Mouse (Mus musculus) kidney, embryonic 15.5 days (tissue): ENCODE results near the gene Amdhd1. TPM values are rescaled to one million over a fixed set of nuclear protein-coding genes. Genes with fewer than 3 reads are reported as not detected.

Source experiments
- ATAC-seq: fragments of 200-750 bp; cut with Nextera tagmentation; replicated peaks from 2 replicates; pipeline ENCODE4 v1.8.0; 2017; ENCODE audit warnings: moderate TSS enrichment; ENCODE audit not compliant: low FRiP score
- H3K27ac ChIP-seq: fragments of 300-500 bp; sonication (generic); 2 replicates; pipeline ENCODE4 v1.5.1; 2015; ENCODE audit warnings: mild to moderate bottlenecking, inconsistent platforms
- H3K27me3 ChIP-seq: fragments of 300-500 bp; sonication (generic); 2 replicates; pipeline ENCODE4 v1.6.1; 2015; ENCODE audit warnings: inconsistent platforms
- H3K36me3 ChIP-seq: fragments of 300-500 bp; sonication (generic); 2 replicates; pipeline ENCODE4 v1.6.1; 2015; ENCODE audit warnings: inconsistent platforms
- H3K4me1 ChIP-seq: fragments of 300-500 bp; sonication (generic); 2 replicates; pipeline ENCODE4 v1.6.1; 2015; ENCODE audit warnings: inconsistent platforms
- H3K4me2 ChIP-seq: fragments of 300-500 bp; sonication (generic); 2 replicates; pipeline ENCODE4 v1.6.1; 2015; ENCODE audit warnings: moderate library complexity, mild to moderate bottlenecking, inconsistent platforms
- H3K4me3 ChIP-seq: fragments of 300-500 bp; sonication (generic); replicated peaks from 2 replicates; pipeline ENCODE4 v1.5.1; 2015; ENCODE audit warnings: mild to moderate bottlenecking, inconsistent platforms
- H3K9ac ChIP-seq: fragments of 300-500 bp; sonication (generic); 2 replicates; pipeline ENCODE4 v1.6.1; 2015; ENCODE audit warnings: mild to moderate bottlenecking, inconsistent platforms
- H3K9me3 ChIP-seq: fragments of 300-500 bp; sonication (generic); replicated peaks from 2 replicates; pipeline ENCODE4 v1.6.1; 2016; ENCODE audit warnings: inconsistent platforms
- whole genome bisulfite sequencing: fragments of 180-500 bp; shearing (Covaris S2); methylation state at CpG from one replicate; pipeline ENCODE4 v1.1.7; 2015; ENCODE audit warnings: mixed read lengths; 5-methylcytosine and 5-hydroxymethylcytosine counted together
- polyA plus RNA-seq: library from polyadenylated mRNA; unstranded; fragments of >200 nt; fragmentation: Nextera tagmentation; extraction: Ambion mirVana; gene quantifications from 2 replicates; pipeline ENCODE4 v1.2.1, GENCODE M21; 2015

Gene Amdhd1
- polyA plus RNA-seq, 1 experiment from 2014 or later, result 1.1 TPM

- peaks cover 7% of the 10 kb centered on the region for H3K4me1 ChIP-seq
- 11% methylated on average over 10 of the region's 10 CpGs for WGBS
- H3K4me2 ChIP-seq, result peak overlapping the region; percentile 32; the same call in 1 of the 2 replicates
- no peak overlapping the region for H3K4me3 ChIP-seq
- no peaks in the 10 kb centered on the region for H3K27me3 ChIP-seq
- no peak overlapping the region for H3K27ac ChIP-seq
- H3K9ac ChIP-seq, result no peak overlapping the region
- ATAC-seq, result no peak
- H3K9me3 ChIP-seq, result no peaks in the 10 kb centered on the region
- no peaks in the 10 kb centered on the region for H3K36me3 ChIP-seq
Measured at GRCm38 (mm10) chr10:93500864-93501263, 39.0 kb downstream of the Amdhd1 start.

DNA sequence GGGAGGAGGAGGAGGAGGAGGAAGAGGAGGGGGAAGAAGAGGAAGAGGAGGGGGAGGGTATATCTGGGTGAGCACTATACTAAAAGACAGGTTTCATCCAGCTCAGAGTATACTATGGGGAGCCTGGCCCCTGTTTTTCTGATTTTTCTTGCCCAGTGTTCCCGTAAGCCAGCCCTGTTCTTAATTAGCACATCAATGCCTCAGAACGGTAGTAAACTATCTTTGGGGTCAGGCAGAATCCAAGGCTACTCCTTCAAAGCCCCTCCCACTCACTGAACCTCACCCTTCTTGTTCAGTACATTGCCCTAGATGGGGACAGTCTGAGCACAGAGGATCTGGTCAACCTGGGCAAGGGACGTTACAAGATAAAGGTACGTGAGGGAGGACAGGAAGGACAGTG, 49.4 kb downstream of the Amdhd1 start:
- no peaks in the 10 kb centered on the region for H3K9me3 ChIP-seq
- ATAC-seq, result 0 out of 2 replicates have a peak, but pooled peaks have one; percentile 26

DNA sequence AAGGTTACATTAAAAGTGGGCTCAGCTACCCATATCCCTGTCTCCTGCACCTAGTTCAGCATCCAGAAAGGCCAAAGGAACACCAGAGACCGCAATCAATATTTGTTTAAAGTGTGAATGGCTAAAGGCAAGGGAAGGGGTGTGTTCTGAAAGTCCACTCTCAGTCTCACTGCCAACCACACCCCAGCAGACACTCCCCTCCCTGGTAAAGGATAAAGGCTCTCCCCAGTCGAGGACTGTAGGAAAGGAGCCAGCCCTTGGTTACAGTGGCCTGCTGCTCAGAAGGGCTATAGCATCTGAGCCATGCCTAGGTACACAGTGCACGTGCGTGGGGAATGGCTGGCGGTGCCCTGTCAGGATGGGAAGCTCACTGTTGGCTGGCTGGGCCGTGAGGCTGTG, 51.0 kb downstream of the Amdhd1 start:
- 81% methylated on average over 6 of the region's 6 CpGs for WGBS
- peaks cover 14% of the 10 kb centered on the region for H3K36me3 ChIP-seq

More for the DNA sequence above, 49.4 kb downstream of the Amdhd1 start:
- Histone ChIP-seq H3K27ac (no peak overlapping the region), H3K4me3 (no peak overlapping the region), H3K4me1 (peaks cover 11% of the 10 kb centered on the region), H3K27me3 (no peaks in the 10 kb centered on the region), H3K4me2 (no peak overlapping the region), H3K36me3 (0 out of 2 replicates have a peak, but pooled peaks cover 2% of the 10 kb centered on the region), H3K9ac (no peak overlapping the region)
- 56% methylated on average over 4 of the region's 4 CpGs for WGBS

GRCm38 (mm10) chr10:93488066-93488827, 51.6 kb downstream of the Amdhd1 start, which contains the start of gene Hal:
Hal (plus strand) TSS chr10:93488768.
- WGBS, result 60% methylated on average over 17 of the region's 17 CpGs
- Histone ChIP-seq H3K9me3 (no peaks in the 10 kb centered on the region), H3K4me3 (no peak within 1 kb of the TSS), H3K4me2 (no peak within 1 kb of the TSS), H3K4me1 (peaks cover 11% of the 10 kb centered on the region), H3K27ac (no peak within 1 kb of the TSS), H3K9ac (no peak within 1 kb of the TSS), H3K36me3 (peaks cover 19% of the 10 kb centered on the region), H3K27me3 (no peaks in the 10 kb centered on the region)
- no peak for ATAC-seq

More for the DNA sequence above, 51.0 kb downstream of the Amdhd1 start:
- H3K4me3 ChIP-seq, result no peak overlapping the region
- no peaks in the 10 kb centered on the region for H3K27me3 ChIP-seq
- ATAC-seq, result no peak
- no peak overlapping the region for H3K27ac ChIP-seq
- no peaks in the 10 kb centered on the region for H3K9me3 ChIP-seq
- no peak overlapping the region for H3K9ac ChIP-seq
- H3K4me1 ChIP-seq, result peaks cover 11% of the 10 kb centered on the region
- no peak overlapping the region for H3K4me2 ChIP-seq

GRCm38 (mm10) chr10:93486622-93487021, 53.2 kb downstream of the Amdhd1 start:
- Histone ChIP-seq H3K4me1 (peaks cover 11% of the 10 kb centered on the region), H3K36me3 (peaks cover 35% of the 10 kb centered on the region), H3K9ac (no peak overlapping the region), H3K4me2 (no peak overlapping the region), H3K9me3 (no peaks in the 10 kb centered on the region), H3K27ac (no peak overlapping the region), H3K4me3 (no peak overlapping the region), H3K27me3 (no peaks in the 10 kb centered on the region)
- 26% methylated on average over 4 of the region's 4 CpGs for WGBS
- ATAC-seq, result 0 out of 2 replicates have a peak, but pooled peaks have one; percentile 24

DNA sequence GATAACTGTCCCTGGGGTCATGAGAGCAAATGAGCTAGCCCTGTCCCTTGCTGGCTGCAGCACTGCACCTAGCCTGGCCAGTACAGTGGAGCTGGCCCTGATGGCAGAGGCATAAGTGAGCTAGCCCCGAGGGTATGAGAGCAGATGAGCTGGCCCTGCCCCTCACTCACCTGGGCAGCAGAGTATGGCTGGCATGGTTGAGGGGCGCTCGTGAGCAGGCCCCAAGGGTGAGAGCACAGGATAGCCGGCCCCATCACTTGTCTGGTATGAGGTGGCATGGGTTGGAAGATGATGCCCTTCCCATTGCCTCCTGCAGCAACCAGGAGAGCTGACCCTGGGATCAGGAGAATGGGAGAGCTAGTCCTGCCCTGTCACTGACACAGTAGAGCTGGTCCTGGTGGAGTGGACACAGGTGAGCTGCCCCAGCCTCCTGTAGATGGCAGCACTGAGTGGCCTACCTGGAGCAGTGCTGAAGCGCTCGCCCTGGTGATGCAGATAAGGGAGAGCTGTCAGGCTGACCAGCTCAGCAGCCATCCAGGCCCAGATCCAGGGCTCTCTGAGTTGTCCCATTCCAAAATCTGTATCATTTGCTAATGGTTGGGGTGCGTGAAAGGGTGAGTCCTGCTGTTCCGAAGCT, 54.7 kb downstream of the Amdhd1 start:
- H3K9me3 ChIP-seq, result no peaks in the 10 kb centered on the region
- H3K4me3 ChIP-seq, result no peak overlapping the region
- peak; percentile 60; the same call in 1 of the 2 replicates for ATAC-seq
- H3K4me2 ChIP-seq, result no peak overlapping the region
- H3K27ac ChIP-seq, result no peak overlapping the region
- H3K36me3 ChIP-seq, result peaks cover 50% of the 10 kb centered on the region
- peaks cover 11% of the 10 kb centered on the region for H3K4me1 ChIP-seq
- WGBS, result 82% methylated on average over 8 of the region's 8 CpGs
- H3K27me3 ChIP-seq, result no peaks in the 10 kb centered on the region
- H3K9ac ChIP-seq, result no peak overlapping the region

DNA sequence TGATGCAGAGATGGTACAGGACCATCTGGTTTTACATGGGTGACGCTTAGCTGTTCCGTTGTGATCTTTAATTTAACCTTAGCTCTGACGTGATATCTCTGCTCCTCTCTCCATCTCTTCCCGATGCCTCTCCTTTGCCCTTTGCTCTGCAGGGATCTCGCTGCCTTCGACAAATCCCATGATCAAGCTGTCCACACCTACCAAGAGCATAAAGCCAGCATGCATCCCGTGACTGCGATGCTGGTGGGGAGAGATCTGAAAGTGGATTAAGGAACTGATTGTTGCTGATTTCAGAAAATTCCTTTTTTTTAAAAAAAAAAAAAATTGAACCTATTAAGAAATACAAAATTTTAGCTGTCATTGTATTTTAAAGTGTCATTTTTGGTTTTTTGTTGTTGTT, 55.3 kb downstream of the Amdhd1 start:
- Histone ChIP-seq H3K27ac (no peak overlapping the region), H3K9ac (no peak overlapping the region), H3K4me1 (peaks cover 7% of the 10 kb centered on the region), H3K36me3 (peaks cover 56% of the 10 kb centered on the region), H3K4me3 (no peak overlapping the region), H3K27me3 (no peaks in the 10 kb centered on the region), H3K9me3 (no peaks in the 10 kb centered on the region), H3K4me2 (no peak overlapping the region)
- WGBS, result 93% methylated on average over 8 of the region's 8 CpGs
- no peak for ATAC-seq

Other genes with a start within 250 kb of the Amdhd1 start
- gene Elk3, start 228.9 kb downstream of the Amdhd1 start, polyA plus RNA-seq, result 41.9 and 43.7 TPM in 2 replicates
- gene Lta4h, start 86.6 kb downstream of the Amdhd1 start, polyA plus RNA-seq, result 170 and 174 TPM in 2 replicates
- 0.14 and 0.21 TPM in 2 replicates for gene Hal, start 51.3 kb downstream of the Amdhd1 start, polyA plus RNA-seq
- 0.31 and 0.42 TPM in 2 replicates for gene Ccdc38, start 599 bp upstream of the Amdhd1 start, polyA plus RNA-seq
- gene Snrpf, start 49.7 kb upstream of the Amdhd1 start, polyA plus RNA-seq, result 139 TPM in 2 replicates
- 0.69 and 0.93 TPM in 2 replicates for gene Ntn4, start 100.6 kb upstream of the Amdhd1 start, polyA plus RNA-seq